Mouse (Mus musculus) adrenal gland, postnatal 25 days (tissue): ENCODE data around the gene Olfr689. TPM values are rescaled to one million over a fixed set of nuclear protein-coding genes. Genes with fewer than 3 reads are reported as not detected.
"Not testable (repeated sequence)": the region's sequence is repeated elsewhere in the genome, so short reads cannot be mapped to it uniquely, and the experiment has no call there.

Experiments used
- DNase-seq: peaks from one replicate; pipeline ENCODE4 v3.0.0; 2021; ENCODE audit warnings: mixed read lengths
- long read RNA-seq: library from polyadenylated mRNA; stranded (forward); transcript quantifications from one replicate; pipeline ENCODE4 v2.0.0, GENCODE M21; 2021
- total RNA-seq: library from RNA; stranded (reverse); gene quantifications from 2 replicates; pipeline ENCODE4 v1.2.3, GENCODE M21; 2021

The Olfr689 gene
- not detected in 2 replicates for total RNA-seq
- long read RNA-seq: 0 reads

DNA sequence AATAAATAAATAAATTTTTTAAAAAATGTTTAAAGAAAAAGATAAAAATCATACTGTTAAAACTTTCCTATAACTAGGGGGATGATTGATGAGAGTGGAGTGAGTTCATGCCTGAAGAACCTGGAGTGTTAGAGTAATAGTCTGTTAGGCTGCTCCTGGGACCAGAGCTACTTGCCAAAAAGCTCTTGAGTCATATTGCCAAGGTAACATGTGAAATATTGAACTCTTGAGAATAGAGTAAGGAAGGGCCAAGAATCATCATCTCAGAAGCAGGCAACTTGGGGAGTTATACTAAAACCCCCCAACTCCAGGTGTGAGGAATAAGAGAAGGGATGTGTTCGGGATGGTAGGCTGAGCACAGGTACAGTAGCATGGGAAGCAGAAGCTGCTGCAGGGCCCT lies at the start of gene Olfr689:
Gene Olfr689, plus strand, starts transcription at position 301 of the 400 bp plus-strand sequence.
- DNase-seq: no peak

- no peak for DNase-seq
These were observed 38.5 kb upstream of the Olfr689 start for GRCm38 (mm10) chr7:105272426-105272825.

DNA sequence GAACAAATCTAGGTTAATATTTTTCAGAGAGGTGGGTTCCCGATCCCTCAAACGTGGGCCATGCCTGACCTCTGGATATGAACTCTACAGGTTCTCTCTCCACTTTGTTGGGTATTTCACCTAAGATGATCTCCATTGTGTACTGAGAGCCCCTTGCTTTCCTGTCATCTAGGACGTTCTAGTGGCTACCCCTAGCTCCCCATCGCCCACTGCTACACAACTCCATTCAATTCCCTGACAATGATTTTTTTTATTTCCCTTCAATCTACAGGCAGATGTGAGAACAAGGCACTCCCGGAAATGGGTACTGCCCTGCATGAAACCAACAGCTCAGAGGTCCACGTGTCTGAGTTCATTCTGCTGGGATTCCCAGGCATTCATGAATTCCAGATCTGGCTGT lies 23.2 kb upstream of the Olfr689 start, which contains the start of gene Olfr688:
Gene Olfr688, plus strand, starts transcription at position 301 of the 400 bp plus-strand sequence.
- no peak for DNase-seq

- no peak for DNase-seq
These were observed 20.9 kb upstream of the Olfr689 start for GRCm38 (mm10) chr7:105290051-105290450.

- DNase-seq: no peak
These were observed 14.3 kb downstream of the Olfr689 start for GRCm38 (mm10) chr7:105325302-105325701.

- no peak for DNase-seq
These were observed 23.0 kb downstream of the Olfr689 start, which contains the start of gene Olfr690 for GRCm38 (mm10) chr7:105334004-105334403. Olfr690 (minus strand) TSS chr7:105334104.

DNA sequence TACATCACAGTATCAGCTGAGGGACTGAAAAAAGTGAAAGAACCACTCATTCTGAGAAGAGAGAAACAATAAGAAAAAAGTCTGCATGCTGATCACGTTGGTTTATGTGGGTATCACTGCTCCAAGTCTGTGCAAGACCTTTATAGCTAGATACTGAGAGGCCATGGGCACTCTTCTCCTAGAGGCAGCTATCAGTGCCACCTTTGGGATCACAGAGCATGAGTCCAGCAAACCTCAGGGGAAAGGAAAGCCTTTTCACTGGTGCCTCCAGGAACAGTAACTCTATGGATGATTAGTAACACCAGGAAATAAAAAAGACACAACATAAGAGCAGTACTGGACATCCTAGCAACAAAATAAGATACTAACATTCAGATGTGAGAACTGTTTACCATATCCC lies 31.2 kb downstream of the Olfr689 start, which contains the start of gene Olfr691:
Gene Olfr691, minus strand, starts transcription at position 101 of the 400 bp plus-strand sequence.
- no peak for DNase-seq

DNA sequence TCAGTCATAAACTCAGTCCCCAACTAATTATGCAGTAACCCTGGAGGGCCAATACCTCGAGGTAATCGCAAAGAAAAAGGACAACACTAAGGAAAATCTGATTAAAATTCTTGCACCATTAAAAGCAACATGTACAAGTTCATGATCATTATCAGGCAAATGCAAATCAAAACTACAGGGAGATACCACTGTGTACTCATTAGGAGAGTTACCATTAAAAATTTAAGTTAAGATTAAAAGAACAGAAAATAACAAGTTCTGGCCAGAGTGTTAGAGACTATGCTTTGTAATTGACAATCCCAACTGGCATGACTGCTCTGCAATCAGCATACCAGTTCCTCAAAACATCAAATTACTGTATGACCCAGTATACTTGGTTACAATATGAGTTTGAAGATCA lies 31.8 kb downstream of the Olfr689 start:
- no peak for DNase-seq

GRCm38 (mm10) chr7:105356064-105356463 lies 45.1 kb downstream of the Olfr689 start:
- not testable (repeated sequence) for DNase-seq

- not testable (repeated sequence) for DNase-seq
These were observed 45.5 kb downstream of the Olfr689 start for GRCm38 (mm10) chr7:105356487-105356886.

DNA sequence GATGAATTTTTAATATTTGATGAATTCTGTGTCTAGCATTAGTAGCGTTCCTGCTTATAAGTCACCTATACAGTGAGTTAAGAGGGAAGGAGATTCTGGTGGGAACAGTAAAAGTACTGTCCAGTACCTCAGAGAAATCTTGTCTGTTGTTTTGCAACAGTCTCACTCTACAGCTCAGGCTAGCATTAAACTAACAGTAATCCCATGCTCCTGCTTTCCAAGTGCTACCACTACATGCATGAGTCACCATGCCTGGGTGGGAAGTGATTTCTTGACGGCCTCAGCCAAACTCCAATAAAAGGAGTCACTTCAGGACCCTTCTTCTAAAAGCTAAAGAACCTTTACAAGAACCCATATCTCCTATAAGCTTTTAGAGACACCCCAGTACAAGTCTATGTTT lies 50.7 kb downstream of the Olfr689 start:
- no peak for DNase-seq

- no peak for DNase-seq
These were observed 56.3 kb downstream of the Olfr689 start for GRCm38 (mm10) chr7:105367268-105367667.

DNA sequence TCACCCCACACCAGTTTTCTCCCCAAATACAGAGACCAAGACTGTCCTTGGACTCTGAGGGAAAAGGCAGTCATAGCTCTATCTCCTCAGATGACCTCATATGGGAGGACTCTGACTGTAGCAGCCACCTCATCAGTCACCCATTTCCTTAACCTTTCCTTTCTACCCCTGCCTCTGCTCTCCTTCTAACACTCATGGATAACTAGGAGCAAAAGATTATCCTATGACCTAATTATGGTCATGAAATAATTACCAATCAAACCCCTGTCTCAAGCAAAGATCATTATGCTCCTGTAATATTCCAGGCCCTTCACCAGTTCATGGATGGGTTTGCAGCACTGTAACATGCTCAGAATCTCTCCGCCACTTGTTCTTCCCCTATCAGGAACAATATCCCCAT lies 57.0 kb downstream of the Olfr689 start, which contains the start of gene Olfr692:
Gene Olfr692, plus strand, starts transcription at position 301 of the 400 bp plus-strand sequence.
- DNase-seq: no peak

- no peak for DNase-seq
These were observed 57.6 kb downstream of the Olfr689 start for GRCm38 (mm10) chr7:105368521-105368920.

Other genes starting within 250 kb of the Olfr689 start
- not detected in 2 replicates for gene Olfr678, start 246.7 kb upstream of the Olfr689 start, total RNA-seq
- not detected in 2 replicates for gene Olfr679, start 230.0 kb upstream of the Olfr689 start, total RNA-seq
- gene Olfr680-ps1, start 218.3 kb upstream of the Olfr689 start, total RNA-seq: not detected in 2 replicates
- gene Olfr681, start 194.3 kb upstream of the Olfr689 start, total RNA-seq: not detected in 2 replicates
- not detected in 2 replicates for gene Olfr683, start 164.2 kb upstream of the Olfr689 start, total RNA-seq
- not detected in 2 replicates for gene Olfr684, start 147.5 kb upstream of the Olfr689 start, total RNA-seq
- not detected in 2 replicates for gene Olfr685, start 125.2 kb upstream of the Olfr689 start, total RNA-seq
- gene Olfr686, start 103.7 kb upstream of the Olfr689 start, total RNA-seq: not detected in 2 replicates
- not detected in 2 replicates for gene Olfr688, start 23.1 kb upstream of the Olfr689 start, total RNA-seq
- gene Olfr690, start 22.9 kb downstream of the Olfr689 start, total RNA-seq: not detected in 2 replicates
- not detected in 2 replicates for gene Olfr691, start 31.1 kb downstream of the Olfr689 start, total RNA-seq
- gene Olfr692, start 57.1 kb downstream of the Olfr689 start, total RNA-seq: not detected in 2 replicates
- gene Gm5901, start 63.9 kb downstream of the Olfr689 start, total RNA-seq: not detected in 2 replicates
- 33.2 and 33.3 TPM in 2 replicates for gene Fam160a2, start 88.9 kb downstream of the Olfr689 start, total RNA-seq
- gene Cnga4, start 93.4 kb downstream of the Olfr689 start, total RNA-seq: not detected in 2 replicates
- gene Cckbr, start 114.6 kb downstream of the Olfr689 start, total RNA-seq: not detected in 2 replicates
- 77.1 and 96.1 TPM in 2 replicates for gene Cavin3, start 171.1 kb downstream of the Olfr689 start, total RNA-seq
- 48.2 and 49.1 TPM in 2 replicates for gene Smpd1, start 243.2 kb downstream of the Olfr689 start, total RNA-seq